Mouse (Mus musculus) fat pad, adult 2 months (tissue): ENCODE measurements around the gene Fam25c.
"Not testable (repeated sequence)": the region's sequence is repeated elsewhere in the genome, so short reads cannot be mapped to it uniquely, and the experiment has no call there.

Source experiments
- DNase-seq: peaks from one replicate; pipeline ENCODE4 v3.0.0-alpha.2; 2011; ENCODE audit warnings: low read depth, low spot score; ENCODE audit errors: extremely low read depth

The Fam25c gene

DNA sequence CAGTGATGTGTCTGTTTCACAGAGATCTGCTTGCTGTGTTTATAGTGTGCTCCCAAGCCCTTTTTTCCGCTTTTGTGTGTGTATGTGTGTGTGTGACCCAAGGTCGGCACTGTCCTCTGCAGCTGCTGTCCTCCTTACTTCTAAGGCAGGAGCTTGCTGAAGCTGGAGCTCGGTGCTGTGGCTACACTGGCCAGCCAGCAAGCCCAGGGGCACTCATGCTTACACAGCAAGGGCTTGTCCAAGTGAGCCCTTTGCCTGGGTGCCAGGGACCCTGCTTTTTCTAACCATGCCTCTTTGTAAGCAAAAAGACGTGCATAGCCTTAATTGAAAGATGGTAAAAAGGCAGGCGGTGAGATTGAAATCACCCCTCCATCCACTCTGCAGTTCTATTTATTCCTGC is 22.8 kb downstream of the Fam25c start:
- DNase-seq: no peak

DNA sequence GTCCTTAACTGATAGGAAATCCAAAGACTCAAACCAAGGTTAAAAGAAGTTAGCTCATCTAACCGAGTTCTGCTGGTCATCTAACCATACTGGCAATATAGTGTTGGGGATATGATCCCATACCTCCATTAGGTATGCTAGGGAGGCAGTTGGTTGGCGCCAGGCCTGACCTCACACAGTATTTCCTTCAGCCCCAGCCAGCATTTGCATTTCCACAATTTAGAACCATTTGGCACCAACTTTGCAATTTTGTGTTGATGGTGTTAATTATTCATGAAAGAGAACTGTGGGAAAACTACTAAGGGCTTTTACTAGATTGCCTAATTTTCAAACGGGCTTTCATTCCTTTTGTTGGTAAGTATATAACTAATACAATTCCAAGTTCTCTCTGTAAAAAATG is 23.3 kb downstream of the Fam25c start:
- no peak for DNase-seq

DNA sequence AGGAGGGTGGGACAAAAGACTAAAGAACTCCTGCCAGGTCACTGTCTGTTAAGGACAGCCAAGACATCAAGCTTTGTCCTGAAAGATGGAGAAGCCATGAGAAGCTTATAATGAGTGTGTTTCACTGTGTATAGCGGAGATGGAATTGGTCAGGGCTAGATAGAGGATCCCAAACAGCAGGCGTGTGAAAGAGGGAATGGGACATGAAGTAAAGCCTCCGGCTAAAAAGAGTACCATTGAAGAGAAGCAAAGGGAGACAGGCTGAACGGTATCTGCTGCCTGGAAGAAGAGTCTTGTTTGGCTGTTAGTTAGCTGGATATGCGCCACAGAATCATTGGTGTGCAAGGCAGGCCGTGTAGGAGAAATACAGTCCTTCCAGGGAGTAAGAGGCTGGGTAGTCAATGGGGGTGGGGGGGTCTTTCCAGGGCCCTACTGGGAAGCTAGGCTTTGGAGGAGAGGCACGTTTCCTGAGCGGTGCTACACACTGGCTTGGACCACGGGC is 24.5 kb downstream of the Fam25c start:
- no peak for DNase-seq

DNA sequence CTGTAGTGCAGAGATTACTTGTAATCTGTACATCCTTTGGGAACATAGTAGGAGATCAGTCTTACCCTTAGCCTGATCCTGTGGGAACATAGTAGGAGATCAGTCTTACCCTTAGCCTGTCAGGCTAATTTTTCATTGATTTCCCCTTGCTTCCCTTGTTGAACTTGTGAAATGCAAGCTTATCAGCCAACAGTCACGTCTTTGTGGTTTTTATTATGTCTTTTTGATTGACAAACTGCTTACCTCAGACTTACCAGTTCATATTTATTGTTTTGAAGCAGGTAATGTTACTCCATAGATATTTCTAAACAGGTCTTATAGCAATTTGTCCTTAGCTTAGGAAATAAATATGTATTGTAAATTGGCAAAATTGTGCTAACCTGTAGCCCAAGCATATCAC is 27.6 kb downstream of the Fam25c start:
- no peak for DNase-seq

DNA sequence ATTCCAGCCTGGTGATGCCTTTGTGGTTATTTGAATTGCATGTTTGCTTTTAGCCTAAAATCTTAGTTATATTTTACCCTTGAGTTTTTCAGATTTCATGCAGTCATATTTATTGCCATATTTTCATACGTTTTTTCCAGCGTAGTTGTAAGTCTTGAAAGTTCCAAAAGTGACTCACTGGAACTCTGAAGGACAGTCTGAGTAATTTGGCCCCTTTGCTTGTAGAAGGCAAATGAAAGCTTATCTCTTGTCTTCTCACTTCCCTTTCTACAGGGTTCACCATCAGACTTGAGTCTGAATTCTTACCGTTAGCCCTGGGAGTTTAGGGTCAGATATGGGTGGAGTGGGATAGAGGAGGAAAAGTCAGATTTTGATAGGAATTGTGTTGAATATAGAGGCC is 28.6 kb downstream of the Fam25c start:
- no peak for DNase-seq

DNA sequence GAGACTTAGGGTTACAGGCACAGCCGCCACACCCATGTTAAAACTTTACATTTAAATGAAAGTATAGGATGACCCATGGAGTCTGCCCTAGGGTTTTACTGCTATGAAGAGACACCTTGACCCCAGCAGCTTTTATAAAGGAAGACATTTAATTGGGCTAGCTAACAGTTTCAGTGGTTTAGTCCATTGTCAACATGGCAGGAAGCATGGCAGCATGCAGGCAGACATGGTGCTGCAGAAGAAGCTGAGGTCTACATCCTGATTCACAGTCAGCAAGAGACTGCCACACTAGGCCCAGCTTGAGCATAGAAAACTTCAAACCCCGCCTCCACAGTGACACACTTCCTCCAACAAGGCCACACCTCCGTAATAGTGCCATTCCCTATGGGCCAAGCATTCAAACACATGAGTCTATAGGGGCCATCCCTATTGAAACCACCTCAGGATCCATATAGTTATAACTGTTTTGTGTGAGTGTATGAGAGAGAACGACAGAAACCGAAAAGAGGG is 31.6 kb downstream of the Fam25c start:
- no peak for DNase-seq

DNA sequence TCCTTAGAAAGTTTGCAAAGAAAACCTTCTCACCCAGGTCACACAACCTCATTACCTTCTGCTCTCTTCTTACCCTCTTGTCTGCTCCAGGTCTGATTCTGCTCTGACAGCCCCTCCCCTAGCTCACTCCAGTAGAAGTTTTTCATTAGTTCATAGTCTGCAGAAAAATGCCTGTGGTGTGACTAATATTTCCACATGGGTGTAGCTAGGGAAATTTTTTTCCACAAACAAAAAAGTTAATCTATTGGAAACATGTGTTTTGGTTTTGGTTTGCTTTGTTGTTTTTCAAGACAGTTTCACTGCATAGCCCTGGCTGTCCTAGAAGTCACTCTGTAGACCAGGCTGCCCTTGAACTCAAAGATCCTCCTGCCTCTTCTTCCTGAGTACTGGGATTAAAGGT is 37.1 kb downstream of the Fam25c start:
- DNase-seq: no peak

DNA sequence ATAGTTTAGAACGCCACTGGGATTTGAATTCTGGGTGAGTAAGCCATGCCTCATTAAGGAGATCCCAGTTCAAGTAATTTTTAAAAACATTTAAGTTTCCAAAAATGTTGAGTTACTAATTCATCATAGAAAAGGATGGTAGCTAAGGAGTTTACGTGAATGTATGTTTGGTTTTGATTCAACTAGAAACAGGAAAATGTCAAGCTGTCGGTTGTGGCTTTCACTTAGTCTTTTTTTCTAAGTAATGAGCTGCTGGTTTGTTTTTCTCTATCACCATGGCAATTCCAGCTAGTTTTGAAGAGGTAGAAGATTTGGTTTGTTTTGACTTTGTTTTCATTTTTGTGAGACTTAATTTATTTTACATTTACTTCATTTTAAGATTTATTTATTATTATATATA is 37.8 kb downstream of the Fam25c start:
- no peak for DNase-seq

DNA sequence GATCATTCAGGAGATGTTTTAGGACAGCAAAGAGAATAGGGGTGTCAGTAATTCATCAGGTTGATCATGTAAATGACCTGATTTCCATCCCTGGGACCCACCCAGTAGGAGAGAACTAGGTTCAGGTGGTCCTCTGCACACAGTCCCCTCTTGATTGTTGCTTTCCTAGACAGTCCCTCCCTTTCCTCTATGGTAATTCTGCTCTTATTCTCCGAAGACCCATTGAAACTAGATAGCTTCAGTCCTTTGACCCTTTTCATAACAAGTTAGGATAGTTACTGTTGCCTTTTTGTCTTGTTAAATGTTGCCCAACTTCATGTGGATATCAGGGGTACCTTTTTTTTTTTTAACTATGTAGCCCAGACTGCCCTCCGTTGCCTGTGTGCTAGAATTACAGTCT is 38.9 kb downstream of the Fam25c start:
- no peak for DNase-seq

DNA sequence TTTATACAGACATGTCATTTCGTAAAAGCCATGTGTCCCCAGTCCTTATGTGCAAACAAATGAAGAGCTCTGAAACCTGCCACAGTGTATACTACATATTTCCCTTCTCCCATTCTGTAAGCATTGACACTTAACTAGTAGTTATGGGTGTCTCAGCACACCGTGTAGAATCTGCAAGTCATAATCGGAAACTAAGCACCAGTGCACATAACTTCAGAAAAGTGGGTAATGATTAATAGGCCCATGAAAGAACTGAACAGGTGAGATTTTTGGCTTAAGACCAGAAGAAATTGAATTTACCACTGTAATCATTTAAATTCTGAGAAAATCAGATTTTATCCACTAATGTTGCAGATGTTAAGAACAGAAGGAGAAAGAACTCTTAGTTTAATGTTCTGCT is 40.4 kb downstream of the Fam25c start:
- no peak for DNase-seq

DNA sequence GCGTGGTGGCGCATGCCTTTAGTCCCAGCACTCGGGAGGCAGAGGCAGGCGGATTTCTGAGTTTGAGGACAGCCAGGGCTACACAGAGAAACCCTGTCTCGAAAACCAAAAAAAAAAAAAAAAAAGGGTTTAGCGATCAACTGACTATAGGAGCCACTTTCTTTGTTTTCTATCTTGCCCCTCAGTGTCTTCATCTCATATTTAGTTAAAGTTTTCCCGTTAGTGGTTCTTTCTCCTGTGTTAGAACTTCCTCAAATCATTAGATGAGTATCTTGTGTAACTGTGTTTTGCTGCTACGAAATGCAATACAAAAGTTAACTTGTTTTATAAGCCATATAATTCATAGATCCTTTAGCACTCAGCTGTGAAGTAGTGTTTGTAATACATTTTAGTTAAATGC is 40.9 kb downstream of the Fam25c start:
- DNase-seq: not testable (repeated sequence)

DNA sequence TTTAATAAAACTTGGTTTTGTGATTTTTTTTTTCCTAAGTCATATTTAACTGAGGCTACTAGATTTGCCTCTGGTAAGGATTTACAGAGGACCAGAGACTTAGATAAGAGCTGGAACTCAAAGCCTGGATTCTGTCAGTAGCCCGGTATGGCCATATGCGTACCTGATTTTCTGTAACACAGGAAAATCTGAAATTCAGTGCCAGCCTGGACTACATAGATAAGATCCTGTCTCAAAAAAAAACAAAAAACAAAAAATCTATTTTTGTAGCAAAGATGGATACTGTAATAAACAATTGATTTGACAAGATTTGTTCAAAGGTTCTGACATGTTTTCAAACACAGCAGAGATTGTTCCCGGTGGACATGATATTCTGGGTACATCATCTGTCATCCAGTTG is 41.6 kb downstream of the Fam25c start:
- no peak for DNase-seq

DNA sequence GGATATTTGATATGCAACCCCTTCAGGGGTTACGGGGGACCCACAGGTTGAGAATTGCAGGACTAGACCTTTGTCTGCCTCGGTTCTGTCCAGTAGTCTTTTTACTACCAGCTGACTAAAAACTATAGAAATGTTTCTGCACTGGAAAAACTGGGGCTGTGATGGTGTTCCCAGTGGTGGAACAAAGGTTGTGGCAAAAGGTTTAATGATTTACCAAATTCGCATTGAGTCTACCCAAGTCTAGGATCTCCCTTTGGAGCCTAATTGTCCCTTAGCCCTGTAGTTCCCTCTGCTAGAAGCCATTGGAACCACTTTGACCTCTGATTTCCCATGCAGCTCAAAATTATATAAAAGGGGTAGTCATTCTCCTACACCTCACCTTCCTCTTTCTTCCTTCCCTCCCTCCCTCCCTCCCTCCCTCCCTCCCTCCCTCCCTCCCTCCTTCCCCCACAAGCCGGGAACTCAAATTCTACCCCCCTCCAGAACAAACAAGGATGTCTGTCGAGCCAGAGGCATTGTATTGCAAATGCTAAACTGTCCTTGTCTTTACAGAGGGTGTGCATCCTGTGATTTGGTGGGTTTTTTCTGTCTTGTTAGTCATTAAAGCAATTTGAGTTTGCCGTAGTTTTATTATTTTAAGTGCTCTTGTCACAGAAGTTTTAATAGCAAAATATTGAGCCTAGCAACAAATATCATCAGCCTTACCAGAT is 42.7 kb downstream of the Fam25c start:
- DNase-seq: no peak

DNA sequence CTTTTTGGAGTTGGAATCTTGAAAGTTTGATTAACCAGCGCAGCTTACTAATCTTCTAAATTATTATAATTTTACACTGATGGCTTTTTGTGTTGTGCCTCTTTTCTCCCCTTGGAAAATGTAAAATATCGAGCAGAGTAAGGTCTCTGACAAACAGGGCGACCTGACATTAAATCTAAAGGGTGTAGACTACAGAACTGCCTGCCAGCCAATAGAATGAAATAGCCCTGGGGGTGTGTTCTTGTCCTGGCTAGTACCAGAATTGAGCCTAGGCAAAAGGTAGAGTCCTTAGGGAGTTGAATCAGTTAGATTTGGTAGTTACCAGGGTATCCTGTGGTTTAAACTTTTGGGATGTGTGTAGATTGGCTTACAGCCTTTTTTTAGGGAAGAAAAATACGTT is 43.5 kb downstream of the Fam25c start:
- DNase-seq: no peak

DNA sequence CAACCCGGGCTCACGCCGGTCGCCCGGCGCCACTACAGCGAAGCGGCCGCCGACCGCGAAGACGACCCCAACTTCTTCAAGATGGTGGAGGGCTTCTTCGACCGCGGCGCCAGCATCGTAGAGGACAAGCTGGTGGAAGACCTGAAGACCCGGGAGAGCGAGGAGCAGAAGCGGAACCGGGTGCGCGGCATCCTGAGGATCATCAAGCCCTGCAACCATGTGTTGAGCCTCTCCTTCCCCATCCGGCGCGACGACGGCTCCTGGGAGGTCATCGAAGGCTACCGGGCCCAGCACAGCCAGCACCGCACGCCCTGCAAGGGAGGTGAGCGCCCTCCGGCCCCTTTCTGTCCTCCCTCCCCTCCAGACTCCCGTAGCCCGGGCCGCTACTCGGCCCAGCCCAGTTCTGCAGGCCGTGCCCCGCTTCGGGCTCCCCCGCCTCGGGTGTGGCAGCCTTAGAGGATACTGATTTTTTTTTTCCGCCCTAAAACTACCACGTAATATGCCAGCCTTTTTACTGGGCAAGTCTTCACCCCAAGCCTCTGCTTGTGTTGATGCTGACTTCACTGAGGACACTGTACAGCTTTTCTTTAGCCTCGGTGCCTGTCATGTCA is 44.1 kb downstream of the Fam25c start:
- no peak for DNase-seq

DNA sequence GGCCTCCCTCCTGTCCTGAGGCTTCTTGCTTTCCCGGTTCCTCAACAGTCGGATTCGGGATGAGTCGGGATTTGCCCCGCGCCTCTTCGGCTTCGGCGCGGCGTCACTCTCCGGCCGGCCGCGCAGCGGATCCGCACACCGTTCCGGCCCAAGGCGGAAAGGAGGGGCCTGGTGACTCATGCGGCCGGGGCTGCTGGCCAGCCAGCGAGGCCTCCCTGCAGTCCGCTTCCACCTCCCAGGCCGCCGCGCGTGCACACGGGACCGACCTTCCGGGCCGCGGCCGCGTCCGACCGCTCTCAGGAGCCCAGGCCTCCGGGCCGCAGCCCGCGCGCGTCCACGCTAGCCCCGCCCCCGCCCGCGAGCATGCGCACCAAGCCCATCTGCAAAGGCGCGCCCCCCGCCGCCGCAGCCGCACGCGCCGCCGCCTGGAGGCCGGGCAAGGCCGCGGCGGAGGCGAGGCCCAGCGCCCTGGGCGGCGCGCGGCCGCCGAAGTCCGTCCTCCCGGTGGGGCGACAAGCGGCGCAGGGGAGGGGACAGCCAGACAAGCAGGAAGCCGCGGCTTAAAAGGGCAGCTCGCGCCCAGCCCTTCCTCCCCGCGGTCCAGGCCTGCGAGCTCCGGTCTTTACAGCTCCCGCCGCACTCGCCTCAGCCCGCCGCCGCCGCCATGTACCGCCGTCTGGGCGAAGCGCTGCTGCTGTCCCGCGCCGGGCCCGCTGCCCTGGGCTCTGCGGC is 44.8 kb downstream of the Fam25c start, which contains the start of the genes Shld2 and Glud1:
TSS of gene Shld2 (minus strand) at position 260 of the 732 bp plus-strand sequence.
TSS of gene Glud1 (plus strand) at position 494 of the 732 bp plus-strand sequence.
- DNase-seq: no peak

DNA sequence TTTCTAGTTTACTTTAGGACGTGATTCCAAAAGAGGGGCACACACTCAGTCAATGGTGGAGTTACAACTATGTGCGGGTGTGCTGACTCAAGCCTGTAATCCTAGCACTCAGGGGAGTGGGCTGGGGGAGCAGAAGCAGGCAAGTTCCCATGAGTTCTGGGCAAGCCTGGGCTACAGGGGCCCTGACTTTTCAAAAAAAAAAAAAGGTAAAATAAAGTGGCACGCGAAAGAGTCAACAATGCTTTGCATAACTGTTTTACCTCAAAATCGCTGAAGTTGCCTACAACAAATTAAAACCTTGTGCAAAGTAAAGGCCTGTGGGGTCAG is 45.4 kb downstream of the Fam25c start:
- DNase-seq: no peak

DNA sequence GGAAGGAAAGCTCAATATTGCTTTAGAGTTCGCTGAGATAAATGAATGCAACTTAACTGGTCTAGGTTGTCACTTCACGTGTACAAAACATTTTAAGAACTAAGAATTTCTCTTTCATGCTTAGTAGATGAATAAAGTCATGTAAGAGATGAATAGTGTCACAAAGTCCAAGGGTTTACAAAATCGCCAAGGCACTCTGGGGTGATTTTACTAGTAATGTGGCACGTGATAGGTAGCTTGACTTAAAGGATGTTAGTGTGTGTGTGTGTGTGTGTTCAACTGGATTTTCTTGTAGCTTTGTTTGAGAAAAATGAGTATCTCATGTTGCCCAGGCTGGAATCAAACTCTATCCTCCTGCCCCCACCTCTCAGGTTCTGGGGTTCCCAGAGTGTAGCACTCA is 46.0 kb downstream of the Fam25c start:
- DNase-seq: no peak

DNA sequence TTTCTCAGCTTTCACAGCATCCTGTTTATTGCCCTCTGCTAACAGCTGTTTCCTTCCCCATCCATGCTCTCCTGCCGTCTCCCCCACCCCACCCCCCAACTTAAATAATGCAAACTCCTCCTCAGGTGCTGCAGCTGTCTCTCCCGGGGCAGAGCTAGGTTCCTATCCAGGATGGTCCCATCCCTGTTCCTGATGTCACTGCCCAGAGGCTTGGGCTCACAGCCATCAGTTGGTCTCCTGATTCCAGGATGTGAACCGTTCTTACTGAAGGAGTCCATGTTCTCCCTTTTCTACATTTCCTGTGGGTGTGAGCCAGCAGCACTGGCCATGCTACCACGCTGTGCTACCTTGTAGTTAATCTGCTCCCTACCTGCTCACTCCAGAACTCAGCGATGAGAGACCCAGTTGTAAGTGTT is 52.0 kb downstream of the Fam25c start:
- DNase-seq: no peak

DNA sequence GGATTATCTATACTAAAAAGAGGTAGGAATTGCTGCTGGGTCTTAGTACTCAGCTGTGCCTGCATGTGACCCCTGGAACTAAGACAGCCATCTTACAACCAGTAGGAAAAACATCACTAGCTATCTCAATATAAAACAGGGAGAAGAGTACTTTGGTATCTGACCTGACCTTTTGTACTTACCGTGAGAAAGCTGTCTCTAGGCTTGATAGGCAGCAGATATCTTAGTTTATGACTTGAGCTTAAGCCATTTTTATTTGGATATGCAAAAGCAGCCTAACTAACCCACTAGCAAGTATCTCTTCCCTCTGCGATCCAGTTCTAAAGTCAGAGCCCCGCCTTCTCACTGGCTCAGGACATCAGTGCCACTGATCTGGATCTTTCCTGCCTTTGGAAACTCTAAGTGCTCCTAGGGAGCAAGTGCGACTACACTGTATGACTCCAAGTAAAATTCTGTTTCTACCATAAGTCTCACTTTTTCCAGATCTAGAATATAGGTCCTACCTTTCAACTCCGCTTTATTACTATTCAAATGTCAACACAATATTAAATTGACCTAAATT is 52.5 kb downstream of the Fam25c start:
- DNase-seq: no peak
